Mouse (Mus musculus): ENCODE data around the gene Egr4. TPM values are rescaled to one million over a fixed set of nuclear protein-coding genes. Genes with fewer than 3 reads are reported as not detected.

The Egr4 gene
- polyA plus RNA-seq, 1 experiment = 0.25 TPM

DNA sequence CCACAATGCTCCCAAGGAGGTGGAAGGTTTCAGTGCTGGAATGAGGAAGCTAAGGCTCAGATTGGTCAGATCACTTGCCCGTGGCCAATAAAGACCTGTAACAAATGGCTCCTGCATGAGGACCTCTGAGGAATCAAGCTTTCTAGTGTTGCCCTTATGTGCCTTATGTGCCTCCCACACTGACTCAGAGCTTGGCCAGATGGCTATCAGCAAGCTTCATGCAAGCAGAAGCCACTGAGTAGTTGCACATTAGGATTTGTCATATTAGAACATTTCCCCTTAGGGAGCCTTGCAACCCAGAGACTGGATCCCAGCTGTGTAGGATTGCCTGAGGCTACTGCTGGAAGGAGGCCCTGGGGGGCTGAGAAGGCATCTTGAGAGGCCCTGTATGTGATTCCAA lies 13.0 kb downstream of the Egr4 start:
- no peak overlapping the region for H3K4me3 ChIP-seq (ENCODE audit: insufficient read depth, low read length)
- TF ChIP-seq CTCF (IDR thresholded peaks at IDR 0.05; ENCODE audit: borderline replicate concordance, insufficient read depth, low read length) (no peak), POLR2A (IDR thresholded peaks at IDR 0.05; ENCODE audit: low read depth, low read length) (no peak)
- H3K4me1 ChIP-seq (ENCODE audit: control insufficient read depth, insufficient read depth, low read length) = no peaks in the 10 kb centered on the region
- no peak overlapping the region for H3K27ac ChIP-seq (ENCODE audit: insufficient read depth, low read length)

DNA sequence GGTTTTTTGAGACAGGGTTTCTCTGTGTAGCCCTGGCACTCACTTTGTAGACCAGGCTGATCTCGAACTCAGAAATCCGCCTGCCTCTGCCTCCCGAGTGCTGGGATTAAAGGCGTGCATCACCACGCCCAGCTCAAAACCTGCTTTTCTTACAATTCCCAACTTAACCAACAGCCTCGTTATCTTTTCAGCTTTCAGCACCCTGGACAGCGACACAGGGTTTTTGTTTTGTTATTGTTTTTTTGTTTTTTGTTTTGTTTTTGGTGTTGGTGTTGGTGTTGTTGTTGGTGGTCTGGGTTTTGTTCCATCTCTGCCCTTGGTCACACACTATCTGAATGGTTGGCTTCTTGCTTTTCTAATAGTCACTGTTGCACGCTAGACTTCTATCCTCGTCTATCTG lies 15.2 kb downstream of the Egr4 start:
- TF ChIP-seq POLR2A (IDR thresholded peaks at IDR 0.05; ENCODE audit: low read depth, low read length) (no peak), CTCF (IDR thresholded peaks at IDR 0.05; ENCODE audit: borderline replicate concordance, insufficient read depth, low read length) (no peak)
- Histone ChIP-seq H3K27ac (ENCODE audit: insufficient read depth, low read length) (no peak overlapping the region), H3K4me1 (ENCODE audit: control insufficient read depth, insufficient read depth, low read length) (no peaks in the 10 kb centered on the region), H3K4me3 (ENCODE audit: insufficient read depth, low read length) (no peak overlapping the region)

DNA sequence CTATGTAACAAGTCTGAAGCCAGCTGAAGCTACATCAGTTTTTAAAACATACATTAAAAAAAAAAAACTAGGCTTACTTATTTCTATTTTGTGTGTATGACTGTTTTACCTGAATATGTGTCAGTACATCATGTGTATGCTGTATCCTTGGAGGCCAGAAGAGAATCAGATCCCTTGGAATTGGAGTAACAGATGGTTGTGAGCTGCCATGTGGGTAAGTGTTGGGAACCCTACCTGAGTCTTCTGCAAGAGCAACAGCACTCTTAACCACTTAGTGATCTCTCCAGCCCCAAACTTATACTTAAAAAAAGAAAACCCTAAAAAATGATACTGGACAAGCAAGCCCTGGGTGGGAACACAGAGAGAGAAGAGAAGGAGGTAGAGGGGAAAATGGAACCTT lies 16.4 kb downstream of the Egr4 start:
- TF ChIP-seq POLR2A (IDR thresholded peaks at IDR 0.05; ENCODE audit: low read depth, low read length) (no peak), CTCF (IDR thresholded peaks at IDR 0.05; ENCODE audit: borderline replicate concordance, insufficient read depth, low read length) (no peak)
- Histone ChIP-seq H3K27ac (ENCODE audit: insufficient read depth, low read length) (no peak overlapping the region), H3K4me1 (ENCODE audit: control insufficient read depth, insufficient read depth, low read length) (no peaks in the 10 kb centered on the region), H3K4me3 (ENCODE audit: insufficient read depth, low read length) (no peak overlapping the region)

DNA sequence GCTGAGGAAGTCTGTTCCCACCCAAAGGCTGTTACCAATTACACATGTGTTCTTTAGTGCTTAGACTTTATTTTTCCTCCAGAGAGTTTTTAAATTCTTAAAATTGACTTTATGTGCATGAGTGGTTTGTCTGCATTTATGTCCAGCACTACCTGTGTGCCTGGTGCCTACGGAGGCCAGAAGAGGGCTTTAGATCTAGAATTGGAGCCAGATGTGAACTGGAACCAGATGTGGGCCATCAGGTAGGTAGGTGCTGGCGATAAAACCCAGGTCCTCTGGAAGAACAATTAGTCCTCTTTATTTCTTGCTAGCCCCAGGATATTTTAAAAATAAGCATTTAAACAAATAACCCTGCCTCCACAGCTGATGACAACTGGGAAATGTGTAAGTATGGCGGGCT lies 21.8 kb downstream of the Egr4 start:
- H3K27ac ChIP-seq (ENCODE audit: insufficient read depth, low read length) = no peak overlapping the region
- TF ChIP-seq CTCF (IDR thresholded peaks at IDR 0.05; ENCODE audit: borderline replicate concordance, insufficient read depth, low read length) = no peak
- no peak for TF ChIP-seq POLR2A (IDR thresholded peaks at IDR 0.05; ENCODE audit: low read depth, low read length)
- no peak overlapping the region for H3K4me3 ChIP-seq (ENCODE audit: insufficient read depth, low read length)
- H3K4me1 ChIP-seq (ENCODE audit: control insufficient read depth, insufficient read depth, low read length) = no peaks in the 10 kb centered on the region; the same call in 1 of the 2 replicates

DNA sequence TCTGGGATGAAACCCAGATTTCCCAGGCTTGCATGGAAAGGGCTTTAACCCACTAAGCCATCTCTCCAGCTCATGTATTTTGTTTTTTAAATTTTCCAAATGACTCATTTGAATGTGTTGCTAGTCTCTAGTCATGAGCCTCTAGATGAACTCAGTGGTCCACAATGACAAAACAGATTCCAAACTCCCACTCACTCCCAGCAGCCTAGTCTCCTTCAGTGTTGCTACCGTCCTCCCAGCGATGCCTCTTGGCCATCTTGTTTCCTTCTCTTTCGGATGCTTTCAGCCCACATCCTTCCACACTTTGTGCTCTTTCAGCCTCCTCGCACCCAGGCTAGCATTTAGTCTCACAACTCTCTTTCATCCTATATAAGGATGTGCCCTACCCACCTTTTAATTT lies 23.1 kb downstream of the Egr4 start:
- Histone ChIP-seq H3K27ac (ENCODE audit: insufficient read depth, low read length) (no peak overlapping the region), H3K4me3 (ENCODE audit: insufficient read depth, low read length) (no peak overlapping the region), H3K4me1 (ENCODE audit: control insufficient read depth, insufficient read depth, low read length) (no peaks in the 10 kb centered on the region; the same call in 1 of the 2 replicates)
- TF ChIP-seq POLR2A (IDR thresholded peaks at IDR 0.05; ENCODE audit: low read depth, low read length) (no peak), CTCF (IDR thresholded peaks at IDR 0.05; ENCODE audit: borderline replicate concordance, insufficient read depth, low read length) (no peak)

DNA sequence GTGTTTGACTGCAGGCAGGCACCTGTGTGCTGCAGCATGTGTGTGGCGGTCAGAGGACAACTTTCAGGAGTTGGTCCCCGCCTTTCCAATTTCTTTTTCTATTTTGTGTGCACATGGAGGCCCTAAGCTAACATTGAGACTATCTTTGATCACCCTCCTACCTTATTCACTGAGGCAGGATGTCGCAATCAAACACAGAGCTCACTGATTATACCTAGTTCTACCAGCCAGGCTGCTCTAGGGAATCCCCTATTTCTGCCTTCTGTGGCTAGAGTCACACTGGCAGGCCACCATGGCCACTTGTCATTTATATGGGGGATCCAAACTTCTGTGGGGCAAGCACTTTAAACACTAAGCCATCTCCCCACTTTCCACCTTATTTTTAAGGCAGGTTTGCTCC lies 23.7 kb downstream of the Egr4 start:
- no peaks in the 10 kb centered on the region; the same call in 1 of the 2 replicates for H3K4me1 ChIP-seq (ENCODE audit: control insufficient read depth, insufficient read depth, low read length)
- TF ChIP-seq CTCF (IDR thresholded peaks at IDR 0.05; ENCODE audit: borderline replicate concordance, insufficient read depth, low read length) = no peak
- TF ChIP-seq POLR2A (IDR thresholded peaks at IDR 0.05; ENCODE audit: low read depth, low read length) = no peak
- no peak overlapping the region for H3K27ac ChIP-seq (ENCODE audit: insufficient read depth, low read length)
- no peak overlapping the region for H3K4me3 ChIP-seq (ENCODE audit: insufficient read depth, low read length)

DNA sequence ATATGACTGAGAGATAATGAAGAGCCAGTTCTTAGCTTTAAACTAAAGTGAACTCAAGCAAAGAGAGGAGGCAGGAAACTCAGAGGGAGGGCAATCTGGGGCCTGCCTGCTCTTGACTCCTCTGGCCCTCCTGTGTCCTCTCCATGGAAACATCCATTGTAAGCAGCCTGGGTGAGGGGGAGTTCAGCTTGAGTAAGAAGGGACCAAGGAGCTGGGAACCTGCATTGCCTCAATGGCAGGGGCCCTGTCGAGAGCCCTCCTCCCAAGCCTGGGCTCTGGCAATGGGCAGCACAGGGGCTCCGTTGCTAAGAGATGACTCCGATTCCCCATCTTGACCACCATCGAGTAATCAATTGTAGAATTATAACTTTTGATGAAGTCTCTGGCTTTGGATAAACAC lies 24.9 kb downstream of the Egr4 start:
- no peak overlapping the region for H3K27ac ChIP-seq (ENCODE audit: insufficient read depth, low read length)
- H3K4me1 ChIP-seq (ENCODE audit: control insufficient read depth, insufficient read depth, low read length) = no peaks in the 10 kb centered on the region; the same call in 1 of the 2 replicates
- TF ChIP-seq CTCF (IDR thresholded peaks at IDR 0.05; ENCODE audit: borderline replicate concordance, insufficient read depth, low read length) (no peak), POLR2A (IDR thresholded peaks at IDR 0.05; ENCODE audit: low read depth, low read length) (no peak)
- no peak overlapping the region for H3K4me3 ChIP-seq (ENCODE audit: insufficient read depth, low read length)

DNA sequence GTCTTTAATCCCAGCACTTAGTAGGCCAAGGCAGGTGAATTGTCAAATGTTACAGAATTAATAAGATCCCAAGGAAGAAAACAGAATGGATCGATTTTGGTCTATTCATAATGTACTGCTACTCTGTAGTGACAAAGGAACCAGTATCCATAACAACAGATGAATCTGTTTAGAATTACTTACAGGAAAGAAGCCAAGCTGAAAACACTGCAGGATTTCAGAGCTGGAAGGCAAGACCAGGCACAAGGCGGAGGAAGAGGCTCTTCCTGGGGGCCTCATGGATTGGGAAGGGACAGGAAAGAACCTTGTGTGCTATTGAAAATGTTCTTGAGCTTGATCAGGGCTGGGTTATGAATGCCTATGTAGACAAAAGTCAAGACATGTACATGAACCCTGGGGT lies 27.7 kb downstream of the Egr4 start:
- TF ChIP-seq POLR2A (IDR thresholded peaks at IDR 0.05; ENCODE audit: low read depth, low read length) (no peak), CTCF (IDR thresholded peaks at IDR 0.05; ENCODE audit: borderline replicate concordance, insufficient read depth, low read length) (no peak)
- H3K4me1 ChIP-seq (ENCODE audit: control insufficient read depth, insufficient read depth, low read length) = no peaks in the 10 kb centered on the region; the same call in 1 of the 2 replicates
- H3K4me3 ChIP-seq (ENCODE audit: insufficient read depth, low read length) = no peak overlapping the region
- H3K27ac ChIP-seq (ENCODE audit: insufficient read depth, low read length) = no peak overlapping the region

DNA sequence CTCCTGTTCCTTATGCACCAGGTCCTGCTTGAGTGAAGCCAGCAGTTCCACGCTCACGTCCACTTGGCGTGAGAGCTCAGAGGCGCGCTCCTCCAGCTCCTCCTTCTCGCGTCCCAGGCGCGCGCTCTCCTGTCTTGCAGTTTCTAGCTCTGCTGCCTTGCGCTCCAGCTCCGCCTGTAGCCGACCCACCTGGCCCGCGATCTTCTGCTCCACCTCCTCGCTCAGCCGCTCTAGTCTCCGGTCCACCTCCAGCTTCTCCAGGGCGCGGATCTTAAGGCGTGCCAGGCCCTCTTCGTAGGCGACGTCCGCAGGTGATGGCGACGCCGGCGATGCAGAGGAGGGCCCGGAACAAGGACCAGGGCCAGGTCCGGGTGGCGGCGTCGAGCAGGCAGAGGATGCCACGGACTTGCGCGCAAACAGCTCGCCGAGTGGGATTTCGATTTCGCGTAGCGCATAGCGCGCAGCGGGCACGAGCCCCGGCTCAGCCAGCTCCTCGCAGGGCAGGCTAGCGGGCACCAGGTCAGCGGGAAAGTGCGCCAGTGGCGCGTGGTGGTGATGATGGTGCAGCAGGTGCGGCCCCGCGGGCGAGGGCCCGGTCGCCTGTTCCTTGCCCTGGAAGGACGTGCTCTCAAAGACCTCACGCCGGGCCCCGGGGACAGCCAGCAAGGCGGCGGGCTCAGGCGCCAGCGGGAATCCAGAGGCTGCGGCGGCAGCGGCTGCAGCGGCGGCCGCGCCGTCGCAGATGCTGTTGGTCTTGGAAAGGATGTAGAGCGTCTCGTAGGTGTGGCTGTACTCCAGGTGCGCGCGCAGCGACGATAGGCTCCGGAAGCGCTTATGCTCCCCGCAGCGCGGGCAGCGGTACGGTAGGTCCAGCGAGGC lies 29.3 kb downstream of the Egr4 start:
- H3K27ac ChIP-seq (ENCODE audit: insufficient read depth, low read length) = no peak overlapping the region
- TF ChIP-seq CTCF (IDR thresholded peaks at IDR 0.05; ENCODE audit: borderline replicate concordance, insufficient read depth, low read length) = no peak
- TF ChIP-seq POLR2A (IDR thresholded peaks at IDR 0.05; ENCODE audit: low read depth, low read length) = no peak
- no peaks in the 10 kb centered on the region for H3K4me1 ChIP-seq (ENCODE audit: control insufficient read depth, insufficient read depth, low read length)
- H3K4me3 ChIP-seq (ENCODE audit: insufficient read depth, low read length) = no peak overlapping the region

DNA sequence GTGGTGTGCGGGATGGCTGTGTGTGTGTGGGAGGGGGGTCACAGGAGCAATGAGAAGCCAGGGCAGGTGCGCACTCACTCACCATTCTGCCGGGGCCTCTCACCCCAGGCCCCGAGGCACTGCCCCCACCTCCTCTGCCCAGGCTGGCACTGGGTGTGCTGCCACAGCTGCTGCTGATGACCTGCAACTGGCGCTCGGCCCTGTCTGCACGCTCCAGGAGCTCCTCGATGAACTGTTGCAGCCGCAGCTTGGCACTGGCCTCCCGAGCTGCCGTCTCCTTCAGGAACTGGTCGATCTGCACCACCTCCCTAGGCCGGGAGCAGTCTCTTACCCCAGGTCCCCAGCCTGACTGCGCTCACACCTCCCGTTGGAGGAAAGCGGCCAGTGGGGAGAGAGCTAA lies 32.7 kb downstream of the Egr4 start:
- Histone ChIP-seq H3K27ac (ENCODE audit: insufficient read depth, low read length) (no peak overlapping the region), H3K4me3 (ENCODE audit: insufficient read depth, low read length) (no peak overlapping the region), H3K4me1 (ENCODE audit: control insufficient read depth, insufficient read depth, low read length) (no peaks in the 10 kb centered on the region)
- TF ChIP-seq CTCF (IDR thresholded peaks at IDR 0.05; ENCODE audit: borderline replicate concordance, insufficient read depth, low read length) = no peak
- TF ChIP-seq POLR2A (IDR thresholded peaks at IDR 0.05; ENCODE audit: low read depth, low read length) = no peak
